Mouse (Mus musculus) left cerebral cortex, adult 2 months (tissue): Measurements from ENCODE around the gene Sf3a2. TPM values are rescaled to one million over a fixed set of nuclear protein-coding genes. Genes with fewer than 3 reads are reported as not detected.
A peak's percentile ranks its signal among the peaks of the same experiment; 100 is the strongest.

Source experiments
- DNase-seq, 2 experiments: peaks; one replicate each; pipeline ENCODE4 v3.0.0; 2021 to 2022; ENCODE audit warnings: low spot score in 2 of 2, mixed read lengths in 1 of 2; ENCODE audit errors: extremely low spot score in 1 of 2
- H3K27ac ChIP-seq: fragments of 200-600 bp; 2 replicates; pipeline ENCODE4 v1.8.1; 2022
- H3K4me3 ChIP-seq: fragments of 200-600 bp; 2 replicates; pipeline ENCODE4 v1.8.1; 2022
- CTCF ChIP-seq: fragments of 200-600 bp; IDR thresholded peaks from 2 replicates; pipeline ENCODE4 v1.8.1; 2022; ENCODE audit warnings: antibody characterized with exemption, mild to moderate bottlenecking, moderate library complexity
- intact Hi-C: fragments of 180-260 bp; cut with DNase I; formaldehyde crosslinking; loops from one replicate; pipeline ENCODE4 v1.15.1; 2025
- total RNA-seq, 2 experiments: library from RNA; stranded (reverse); gene quantifications; 2 replicates each; pipeline ENCODE4 v1.2.3; 2021

Gene Sf3a2
- total RNA-seq, 2 experiments from 2014 or later: 42.0 to 48.7 TPM

DNA sequence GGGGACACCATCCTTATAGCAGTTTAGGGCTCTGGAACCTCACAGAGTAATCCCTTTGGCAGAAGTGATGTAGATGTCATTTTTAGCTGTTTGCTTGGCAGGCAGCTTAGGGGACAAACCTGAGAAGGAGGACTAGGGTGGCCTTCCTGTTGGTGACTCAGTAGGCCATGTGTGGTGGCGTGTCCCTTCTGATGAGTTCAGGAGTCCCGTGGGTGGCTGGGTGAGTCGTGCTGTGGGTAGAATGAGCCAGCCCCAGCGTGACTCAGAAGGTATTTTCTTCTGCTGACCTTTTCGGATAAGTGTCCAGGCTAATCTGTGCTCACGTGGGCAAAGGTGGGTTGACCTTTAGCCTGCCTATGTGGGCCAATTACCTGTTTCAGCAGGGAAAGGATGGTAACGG lies 39.3 kb upstream of the Sf3a2 start:
- H3K27ac ChIP-seq: no peak overlapping the region; the same call in 1 of the 2 replicates
- peak in 1 of 2 experiments; percentile 42 for DNase-seq

DNA sequence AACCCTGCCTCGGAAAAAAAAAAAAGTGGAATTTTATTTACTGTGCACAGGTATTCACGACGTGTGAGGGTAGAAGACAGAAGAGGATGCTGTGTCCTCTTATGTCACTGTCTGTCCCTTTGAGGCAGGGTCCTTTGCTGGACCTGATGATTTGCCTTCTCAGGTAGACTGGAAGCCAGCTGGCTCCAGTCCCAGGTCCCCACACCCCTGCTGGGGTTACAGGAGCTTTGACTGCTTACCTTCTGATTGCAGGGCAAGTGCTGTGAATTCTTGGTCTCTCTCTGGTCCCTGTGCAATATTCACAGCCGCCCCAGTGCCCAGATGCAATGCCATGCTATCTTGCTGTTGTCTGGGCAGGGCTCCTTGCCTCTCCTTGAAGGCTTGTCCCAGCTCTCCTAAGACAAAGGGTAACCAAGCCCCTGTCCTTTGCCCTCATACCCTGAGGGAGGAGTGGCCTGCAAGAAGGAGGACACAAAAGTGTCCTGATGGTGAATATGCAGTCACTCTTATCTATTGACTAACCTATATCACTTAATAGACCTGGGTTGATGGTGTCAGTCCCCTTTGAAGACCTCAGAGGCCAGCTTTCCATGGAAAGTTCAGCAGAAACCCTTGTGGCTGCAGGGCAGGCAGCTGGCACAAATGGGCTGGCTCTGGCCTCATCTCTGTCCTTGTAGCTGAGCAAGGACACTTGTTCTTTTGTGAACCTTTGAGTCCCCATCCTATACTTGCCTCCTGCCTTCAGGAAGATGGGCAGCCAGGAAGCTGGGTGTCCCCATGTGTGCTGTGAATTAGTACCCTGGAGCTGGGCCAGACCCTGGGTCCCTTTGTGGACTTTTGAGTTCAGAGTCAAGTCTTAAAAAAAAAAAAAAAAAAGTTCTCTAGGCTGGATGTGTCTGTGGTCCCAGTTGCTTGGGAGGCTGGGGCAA lies 37.1 kb upstream of the Sf3a2 start:
- TF ChIP-seq CTCF: no peak

More for the DNA sequence above, 39.3 kb upstream of the Sf3a2 start:
- H3K4me3 ChIP-seq: no peak overlapping the region
- TF ChIP-seq CTCF: no peak
- intact Hi-C loops: no loop called here

DNA sequence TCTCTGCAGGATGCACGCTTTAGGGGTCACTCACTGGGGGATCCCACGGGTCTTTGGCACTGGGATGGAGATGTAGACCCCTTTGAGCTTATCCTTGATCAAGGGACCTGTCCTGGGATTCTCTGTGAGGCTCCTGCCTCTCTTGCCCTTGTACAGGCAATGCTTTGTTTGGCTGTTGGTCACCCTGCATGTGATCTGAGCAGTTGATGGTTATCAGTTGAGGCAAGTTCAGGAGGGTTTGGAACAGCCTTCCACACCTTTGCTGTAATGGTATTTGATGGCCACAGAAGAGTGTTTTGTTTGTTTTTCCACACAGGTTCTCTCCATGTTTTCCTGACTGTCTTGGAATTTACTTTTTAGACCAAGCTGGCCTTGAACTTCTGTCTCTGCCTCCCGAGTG lies 36.2 kb upstream of the Sf3a2 start:
- TF ChIP-seq CTCF: no peak
- H3K4me3 ChIP-seq: no peak overlapping the region
- intact Hi-C loops: no loop called here
- DNase-seq: no peak
- no peak overlapping the region for H3K27ac ChIP-seq

More for the DNA sequence above, 37.1 kb upstream of the Sf3a2 start:
- H3K27ac ChIP-seq: no peak overlapping the region
- no peak for DNase-seq
- intact Hi-C loops: no loop called here
- H3K4me3 ChIP-seq: no peak overlapping the region

GRCm38 (mm10) chr10:80763502-80763901 lies 34.5 kb upstream of the Sf3a2 start:
- H3K4me3 ChIP-seq: no peak overlapping the region
- no peak for DNase-seq
- intact Hi-C loops: no loop called here
- TF ChIP-seq CTCF: no peak
- no peak overlapping the region for H3K27ac ChIP-seq

DNA sequence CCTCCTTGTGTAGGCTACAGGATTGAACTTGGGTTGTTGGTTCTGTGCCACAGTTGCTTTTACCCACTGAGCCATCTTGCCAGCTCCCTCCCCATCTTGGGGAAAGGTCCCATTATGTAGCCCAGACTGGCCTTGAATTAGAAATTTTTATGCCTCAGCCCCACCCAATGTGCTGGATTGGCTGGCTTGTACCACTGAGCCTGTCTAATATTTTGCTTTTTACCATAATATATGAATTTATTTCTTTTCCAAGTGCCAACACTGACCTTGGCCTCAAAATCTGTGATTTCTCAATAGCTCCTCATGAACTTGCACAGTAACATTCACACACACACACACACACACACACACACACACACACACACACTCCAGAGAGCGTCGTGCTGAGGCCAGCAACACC lies 32.3 kb upstream of the Sf3a2 start:
- TF ChIP-seq CTCF: no peak
- Histone ChIP-seq H3K27ac (no peak overlapping the region), H3K4me3 (no peak overlapping the region)
- intact Hi-C loops: no loop called here
- DNase-seq: no peak

DNA sequence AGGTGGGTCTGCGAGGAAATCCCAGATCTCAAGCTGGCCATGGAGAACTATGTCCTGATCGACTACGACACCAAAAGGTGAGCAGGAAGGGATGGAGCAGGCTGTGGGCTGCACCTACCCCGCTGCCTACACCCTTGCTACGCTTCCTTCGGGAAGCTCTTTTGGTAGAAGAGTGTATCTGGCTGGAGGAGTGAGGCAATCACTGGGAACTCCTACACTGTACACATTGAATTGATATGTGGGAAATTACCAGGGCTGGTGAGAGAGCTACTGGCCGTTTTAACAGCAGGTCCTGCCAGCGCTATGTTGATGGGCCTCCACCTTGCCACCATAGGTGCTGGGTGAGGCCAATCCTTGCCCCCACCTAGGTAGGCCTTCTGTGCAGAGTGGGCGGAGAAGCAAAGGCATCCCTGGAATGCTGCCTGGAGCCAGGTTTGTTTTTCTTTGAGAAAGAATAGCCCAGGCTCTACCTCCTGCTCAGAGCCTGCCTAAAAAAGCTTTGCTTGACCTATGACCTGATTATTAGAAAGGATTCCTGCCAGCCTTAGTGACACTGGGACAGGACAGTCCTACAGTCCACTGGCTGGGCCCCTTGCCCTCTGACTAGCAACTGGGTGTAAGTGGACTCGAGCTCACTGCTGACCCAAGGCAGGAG lies 31.7 kb upstream of the Sf3a2 start:
- no peak overlapping the region for H3K4me3 ChIP-seq
- no peak for TF ChIP-seq CTCF
- no peak for DNase-seq
- intact Hi-C loops: no loop called here
- H3K27ac ChIP-seq: peak overlapping the region; percentile 65

DNA sequence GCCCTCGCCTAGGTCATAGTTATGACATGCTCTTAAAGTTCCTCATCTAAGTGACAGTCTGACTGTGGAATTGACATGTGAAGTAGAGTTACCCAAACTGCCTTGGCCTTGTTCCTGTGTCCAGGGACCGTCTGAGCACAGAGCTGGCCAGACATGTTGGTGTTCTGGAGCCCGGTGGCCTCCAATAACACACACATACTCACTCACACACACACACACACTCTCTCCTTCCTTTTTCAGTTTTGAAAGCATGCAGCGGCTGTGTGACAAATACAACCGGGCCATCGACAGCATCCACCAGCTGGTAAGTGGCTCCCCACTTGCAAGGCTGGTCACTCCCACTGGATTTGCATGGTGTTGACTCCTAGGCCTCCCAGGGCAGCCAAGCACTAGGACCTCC lies 29.6 kb upstream of the Sf3a2 start:
- Histone ChIP-seq H3K27ac (no peak overlapping the region), H3K4me3 (no peak overlapping the region)
- no peak for TF ChIP-seq CTCF
- DNase-seq: no peak
- intact Hi-C loops: no loop called here

GRCm38 (mm10) chr10:80773816-80774215 lies 24.2 kb upstream of the Sf3a2 start:
- DNase-seq: no peak
- TF ChIP-seq CTCF: no peak
- intact Hi-C loops: loop anchor here (1.0 kb wide), 1 partner anchor 23 kb away; no protein-coding TSS in a partner anchor
- Histone ChIP-seq H3K4me3 (no peak overlapping the region), H3K27ac (peak overlapping the region; percentile 92)

- DNase-seq: peak; percentile 86 to 89
- peak overlapping the region; percentile 92 for H3K27ac ChIP-seq
- intact Hi-C loops: loop anchor here (1.0 kb wide), 1 partner anchor 23 kb away; no protein-coding TSS in a partner anchor
- TF ChIP-seq CTCF: no peak; the same call in none of the 2 replicates
- H3K4me3 ChIP-seq: no peak overlapping the region
Measured at GRCm38 (mm10) chr10:80774549-80774948, 23.4 kb upstream of the Sf3a2 start.

GRCm38 (mm10) chr10:80774981-80775380 lies 23.0 kb upstream of the Sf3a2 start:
- TF ChIP-seq CTCF: no peak
- DNase-seq: no peak
- H3K4me3 ChIP-seq: no peak overlapping the region
- intact Hi-C loops: loop anchor here (1.0 kb wide), 1 partner anchor 24 kb away; no protein-coding TSS in a partner anchor
- H3K27ac ChIP-seq: peak overlapping the region; percentile 50

DNA sequence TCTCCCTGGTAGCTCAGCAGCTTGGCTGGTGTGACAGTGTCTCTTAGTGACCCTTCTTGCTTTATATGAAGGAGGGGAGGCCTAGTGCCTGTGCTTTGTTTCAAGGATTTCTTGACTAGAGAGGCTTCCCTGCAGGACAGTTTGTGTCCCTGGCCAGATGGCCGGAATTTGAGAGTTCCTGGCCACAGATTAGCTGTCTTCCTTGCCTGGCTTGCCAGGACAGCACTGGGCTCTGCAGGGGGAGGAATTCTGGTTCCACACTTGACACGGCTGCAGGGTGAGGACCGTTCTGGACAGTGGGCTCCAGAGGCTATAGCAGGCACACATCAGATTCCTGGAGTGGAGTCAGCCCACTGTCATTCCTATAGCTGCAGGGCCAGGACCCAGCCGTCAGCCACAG lies 22.3 kb upstream of the Sf3a2 start:
- no peak for DNase-seq
- TF ChIP-seq CTCF: no peak
- Histone ChIP-seq H3K27ac (no peak overlapping the region; the same call in 1 of the 2 replicates), H3K4me3 (no peak overlapping the region)
- intact Hi-C loops: no loop called here

DNA sequence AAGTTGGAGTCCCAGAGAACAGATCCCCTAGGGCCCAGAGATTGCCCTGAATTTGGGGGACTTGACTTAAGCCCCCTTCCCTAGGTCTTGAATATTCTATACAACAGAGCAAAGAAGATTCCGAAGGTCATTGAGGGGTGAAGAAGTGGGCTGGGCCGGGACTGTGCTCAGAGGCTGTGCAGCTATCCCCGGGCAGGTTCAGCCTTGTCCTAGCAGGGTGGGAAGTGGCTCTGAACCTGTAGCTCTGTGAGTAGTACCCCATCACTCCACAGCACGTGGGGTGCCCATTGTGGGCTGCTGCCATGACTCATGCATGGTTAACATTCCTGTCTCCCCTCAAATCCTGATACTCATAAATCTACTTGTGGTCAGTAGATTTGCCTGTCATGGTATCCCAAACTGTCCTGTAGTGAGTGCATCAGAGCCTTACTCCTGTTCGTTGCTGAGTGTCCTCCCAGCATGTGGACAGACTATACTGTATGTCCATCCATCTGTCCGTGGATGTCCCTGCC lies 21.6 kb upstream of the Sf3a2 start:
- DNase-seq: no peak
- Histone ChIP-seq H3K27ac (no peak overlapping the region), H3K4me3 (no peak overlapping the region)
- no peak for TF ChIP-seq CTCF
- intact Hi-C loops: no loop called here
